Mouse (Mus musculus) urinary bladder, adult 18-20 months (tissue): ENCODE measurements around the gene Commd9.

ENCODE experiments used
- DNase-seq, 2 experiments: peaks; one replicate each; pipeline ENCODE4 v3.0.0; 2022; ENCODE audit warnings: low spot score in 2 of 2, mixed read lengths in 2 of 2

Commd9 gene

GRCm38 (mm10) chr2:101885768-101886438 is at the start of gene Commd9:
Gene Commd9, plus strand, starts transcription at chr2:101886247.
- peak; percentile 90 to 95 for DNase-seq

- no peak for DNase-seq
Measured at GRCm38 (mm10) chr2:101842756-101843155, 43.3 kb upstream of the Commd9 start.

GRCm38 (mm10) chr2:101854792-101855191 is 31.3 kb upstream of the Commd9 start:
- no peak for DNase-seq

- no peak for DNase-seq
Measured at GRCm38 (mm10) chr2:101856174-101856573, 29.9 kb upstream of the Commd9 start.

DNA sequence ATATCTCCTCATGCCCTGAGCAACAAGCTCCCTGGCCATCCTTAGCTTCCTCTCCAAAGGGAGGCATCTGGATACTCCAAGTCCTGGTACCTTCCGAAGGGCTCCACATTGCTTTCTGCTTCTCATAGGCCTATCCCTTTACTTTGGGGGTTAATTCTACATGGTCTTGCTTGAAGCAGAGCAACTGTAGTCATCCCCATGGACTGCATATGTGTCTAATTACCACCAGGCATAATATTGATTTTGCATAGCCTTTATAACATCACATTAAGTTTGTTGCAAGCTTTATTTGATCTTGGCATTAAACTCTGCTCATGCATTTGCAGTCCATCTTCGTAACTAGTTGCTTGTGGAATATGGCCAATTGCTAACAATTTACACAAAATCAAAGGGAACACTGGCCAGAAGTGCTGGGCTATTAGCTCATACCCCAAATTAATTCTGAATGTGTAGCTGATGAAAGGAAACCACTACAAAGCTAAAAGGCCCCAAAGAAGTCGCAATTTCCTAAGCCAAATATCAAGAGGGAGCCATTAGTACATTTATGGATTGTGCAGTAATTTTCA is 25.0 kb upstream of the Commd9 start:
- DNase-seq, result no peak

GRCm38 (mm10) chr2:101862219-101863123 is 23.6 kb upstream of the Commd9 start:
- peak in 1 of 2 experiments; percentile 22 for DNase-seq

DNA sequence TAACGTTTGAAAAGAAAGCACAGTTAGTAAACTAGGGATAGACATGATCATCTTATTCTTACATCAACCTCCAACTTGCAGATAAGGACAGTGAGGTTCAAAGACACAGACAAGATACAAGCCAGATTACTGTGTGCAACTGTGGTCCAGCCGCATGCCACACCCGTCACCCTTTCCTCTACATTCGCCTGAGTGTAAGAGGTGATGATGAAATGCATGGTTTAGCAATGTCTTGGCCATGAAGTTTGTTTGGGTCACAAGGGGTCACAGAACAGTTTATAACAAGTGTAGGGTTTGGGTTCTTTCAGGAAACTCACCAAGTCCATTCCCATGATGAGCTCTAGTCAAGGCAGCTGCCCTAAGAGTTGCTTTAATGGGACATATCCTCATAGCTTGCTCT is 17.4 kb upstream of the Commd9 start:
- DNase-seq, result no peak

GRCm38 (mm10) chr2:101871179-101871578 is 14.9 kb upstream of the Commd9 start:
- peak in 1 of 2 experiments; percentile 13 for DNase-seq

DNA sequence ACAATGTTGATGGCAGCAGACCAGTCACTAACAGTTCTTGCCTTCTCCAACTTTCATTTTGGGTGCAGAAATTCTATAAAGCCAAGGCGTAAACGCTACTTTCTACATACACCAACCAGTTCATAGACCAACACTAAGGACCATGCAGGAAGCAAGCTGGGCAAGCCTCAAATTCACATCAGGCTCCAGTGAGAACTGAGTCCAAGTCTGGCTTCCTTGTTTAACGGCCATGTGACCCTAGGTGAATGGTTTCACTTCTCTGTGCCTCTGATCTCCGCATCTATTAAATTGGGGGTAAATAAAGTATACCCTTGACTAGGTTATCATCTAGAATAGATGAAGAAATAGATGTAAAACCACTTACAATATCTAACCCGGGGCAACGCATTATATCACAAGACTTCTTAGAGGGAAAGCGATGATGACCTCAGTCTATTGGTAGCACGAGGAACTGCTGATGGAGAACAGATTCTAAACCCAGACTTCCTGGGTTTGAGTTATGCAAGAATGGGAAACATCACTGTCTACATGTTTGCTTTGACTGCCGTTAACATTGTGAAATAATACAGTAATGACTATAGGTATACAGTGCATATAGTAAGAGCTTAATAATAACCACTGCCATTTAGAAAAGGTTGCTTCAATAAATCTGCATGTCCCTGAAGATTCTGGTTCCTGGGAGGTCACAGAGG is 4.4 kb upstream of the Commd9 start:
- no peak for DNase-seq

DNA sequence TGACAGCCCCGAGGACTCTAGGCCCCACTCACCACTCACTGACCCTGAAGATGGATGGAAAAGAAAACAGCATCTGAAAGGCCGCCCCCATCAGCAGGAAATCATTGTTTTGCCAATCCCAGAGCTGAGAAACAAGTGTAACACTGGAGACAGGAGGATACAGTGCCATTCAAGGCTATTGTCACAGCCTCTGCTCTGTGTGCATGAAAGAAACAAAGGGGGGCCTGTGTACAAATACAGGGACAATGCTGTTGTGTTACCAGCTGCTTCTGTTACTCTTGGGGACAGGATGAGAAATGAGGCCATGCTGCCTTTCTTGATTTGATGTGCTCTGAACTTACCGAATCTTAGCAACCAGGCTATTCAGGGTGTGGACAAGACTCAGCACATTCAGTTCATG is 3.0 kb upstream of the Commd9 start, which contains the start of gene Prr5l:
Prr5l (minus strand) TSS at position 30 of the 400 bp plus-strand sequence.
- no peak for DNase-seq

- DNase-seq, result no peak
Measured at GRCm38 (mm10) chr2:101884286-101884685, 1.8 kb upstream of the Commd9 start.

GRCm38 (mm10) chr2:101888886-101889285 is 2.8 kb downstream of the Commd9 start:
- DNase-seq, result no peak

DNA sequence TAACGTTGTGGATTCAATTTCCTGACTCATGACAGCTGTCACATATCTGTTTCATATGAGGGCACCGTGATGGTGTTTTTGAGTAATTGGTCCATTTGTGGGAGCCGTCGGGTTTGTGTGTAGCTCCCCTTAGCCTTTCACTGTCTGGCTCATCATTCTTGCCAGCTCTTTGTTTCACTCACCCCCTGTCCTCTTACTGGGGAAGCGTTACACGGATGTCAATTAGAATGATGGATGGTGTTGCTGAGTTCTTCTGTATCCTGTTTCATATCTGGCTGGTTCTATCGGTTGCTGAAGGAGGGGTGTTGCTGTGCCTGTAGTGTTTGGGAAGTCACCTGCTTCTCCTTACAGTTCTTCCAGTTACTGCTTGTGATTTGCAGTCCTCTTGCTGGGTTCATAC is 5.1 kb downstream of the Commd9 start:
- no peak for DNase-seq

GRCm38 (mm10) chr2:101894126-101894525 is 8.1 kb downstream of the Commd9 start:
- DNase-seq, result no peak

DNA sequence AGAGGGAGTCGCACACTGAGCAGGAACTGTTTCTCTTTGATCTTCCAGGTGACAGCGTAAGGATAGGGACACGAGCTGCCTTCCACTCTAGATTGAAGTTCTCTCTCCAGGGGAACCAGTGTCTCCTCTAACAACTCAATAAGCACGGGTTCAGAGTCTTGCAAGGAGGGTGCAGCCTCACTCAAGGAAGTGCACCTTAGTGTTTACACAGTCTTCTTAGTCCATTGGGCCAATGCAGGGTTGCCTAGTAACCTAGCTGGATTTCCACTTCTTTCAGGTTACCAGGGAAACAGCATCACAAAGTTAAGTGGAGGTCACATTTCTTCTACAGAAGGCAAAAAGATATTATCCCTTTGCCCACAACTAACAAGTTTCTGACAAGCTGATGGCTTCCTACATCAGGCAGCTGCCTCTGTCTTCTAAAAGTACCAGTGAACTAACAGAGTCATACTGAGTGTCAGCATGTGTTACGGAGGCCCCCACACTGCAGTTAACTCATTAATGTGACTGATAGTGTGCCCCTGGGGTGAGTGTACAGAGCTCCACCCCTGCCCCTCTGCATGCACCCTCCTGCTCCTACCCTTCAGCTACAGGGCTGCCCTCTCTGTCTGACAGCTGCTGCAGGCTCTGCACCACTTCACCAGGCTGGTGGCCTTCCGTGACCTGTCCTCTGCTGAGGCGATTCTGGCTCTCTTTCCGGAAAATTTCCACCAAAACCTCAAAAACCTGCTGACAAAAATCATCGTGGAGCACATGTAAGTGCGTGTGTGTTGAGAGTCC is 10.6 kb downstream of the Commd9 start:
- no peak for DNase-seq

GRCm38 (mm10) chr2:101902196-101902595 is 16.1 kb downstream of the Commd9 start:
- DNase-seq, result no peak

DNA sequence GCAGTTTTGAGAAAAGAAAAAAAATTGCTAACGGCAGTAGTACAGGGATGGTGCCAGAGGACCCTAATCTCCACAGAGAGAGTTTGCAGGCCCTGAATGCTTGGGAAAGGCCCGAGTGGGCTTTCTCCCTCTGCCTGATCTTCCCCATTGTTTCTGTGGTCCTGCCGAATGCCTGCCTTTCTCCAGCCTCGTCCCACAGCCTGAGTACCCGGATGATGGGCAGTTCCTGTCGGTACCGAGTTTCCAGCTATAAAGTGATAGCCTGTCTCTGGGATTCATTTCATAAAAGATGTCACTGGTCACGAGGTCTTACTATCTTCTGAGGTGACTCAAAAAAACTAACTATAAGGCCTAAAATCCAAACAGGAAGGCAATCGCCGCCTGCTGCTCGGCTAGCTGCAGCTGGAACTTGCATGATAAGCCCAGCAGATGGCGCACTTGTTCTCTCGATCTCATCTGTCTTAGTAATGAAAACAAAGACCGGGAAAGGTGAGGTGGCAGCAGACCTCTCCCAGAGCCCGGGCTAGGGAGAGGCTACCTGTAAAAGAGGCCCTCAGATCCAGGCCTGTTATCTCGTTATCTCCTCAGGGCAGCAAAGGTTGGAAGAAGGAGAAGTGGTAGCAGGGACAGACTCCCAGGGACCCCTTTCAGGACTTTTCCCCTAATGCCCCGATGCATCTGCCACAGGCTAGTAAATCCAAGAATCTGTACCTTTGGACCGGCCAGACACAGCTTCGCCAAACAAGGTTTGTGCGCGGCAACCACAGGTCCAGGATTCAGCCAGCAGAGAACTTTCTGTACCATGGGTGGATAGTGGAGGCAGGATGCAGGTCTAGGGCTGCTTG is 19.7 kb downstream of the Commd9 start:
- peak; percentile 55 to 62 for DNase-seq

- no peak for DNase-seq
Measured at GRCm38 (mm10) chr2:101906379-101906690, 20.3 kb downstream of the Commd9 start.

DNA sequence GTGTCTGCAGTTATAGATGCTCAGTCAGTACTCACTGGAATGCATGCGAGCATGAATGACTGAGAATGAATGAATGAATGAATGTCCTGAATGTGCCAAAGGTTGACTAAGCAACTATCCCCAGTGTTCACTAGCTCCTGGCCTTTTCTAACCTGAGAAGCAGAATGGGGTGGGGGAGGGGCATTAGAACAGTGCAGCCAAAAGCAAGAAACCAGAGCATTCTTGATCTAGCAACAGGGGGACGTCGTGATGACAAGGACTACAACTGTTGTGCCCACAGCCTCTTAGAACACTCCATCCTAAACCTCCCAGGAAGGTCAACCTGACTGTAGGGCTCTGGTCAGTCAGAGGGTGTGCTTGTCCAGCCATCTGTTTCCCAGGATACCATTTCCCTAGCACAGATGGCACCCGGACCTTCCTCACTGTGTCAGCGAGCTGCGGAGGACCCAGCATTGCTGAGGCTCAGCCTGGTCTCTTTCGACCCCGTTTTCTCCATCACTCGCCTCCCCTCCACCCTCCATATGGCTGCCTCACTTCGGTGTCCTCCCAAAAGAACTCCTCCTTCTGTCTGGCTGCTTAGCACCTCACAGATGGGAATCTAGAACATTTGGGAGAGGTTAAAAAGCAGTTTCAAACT is 21.5 kb downstream of the Commd9 start:
- no peak for DNase-seq

GRCm38 (mm10) chr2:101908773-101909172 is 22.7 kb downstream of the Commd9 start:
- no peak for DNase-seq
